Mouse (Mus musculus): Measurements from ENCODE around the gene Pla2g2f. TPM values are rescaled to one million over a fixed set of nuclear protein-coding genes. Genes with fewer than 3 reads are reported as not detected.

Pla2g2f gene
- total RNA-seq (2021) = not detected
- long read RNA-seq, experiment 1 = 0 reads
- long read RNA-seq, experiment 2 = 0 reads

DNA sequence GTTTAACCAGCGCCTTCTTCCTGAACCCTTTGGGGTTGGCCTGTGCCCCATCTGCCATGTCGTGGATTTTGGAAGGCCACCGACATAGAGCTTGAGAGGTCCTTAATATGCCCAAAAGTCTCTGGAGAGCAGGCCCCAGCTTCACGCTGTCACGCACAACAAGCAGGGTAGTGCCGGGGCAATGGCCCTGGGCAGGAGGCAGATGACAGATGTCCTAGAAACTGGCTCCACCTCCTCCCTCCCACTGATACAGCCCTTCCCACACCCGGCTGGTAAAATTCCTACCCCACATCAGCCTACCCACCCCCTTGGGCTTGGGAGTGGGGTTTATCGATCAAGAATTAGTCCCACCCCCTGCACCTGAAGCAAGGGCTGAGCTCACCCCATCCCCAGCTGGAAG, at the start of gene Pla2g2f:
Gene Pla2g2f (minus strand): TSS at position 211 of the 400 bp plus-strand sequence.
- no peak for DNase-seq

- peak; percentile 37 for DNase-seq
Observed at GRCm38 (mm10) chr4:138806920-138807541, 49.6 kb upstream of the Pla2g2f start.

DNA sequence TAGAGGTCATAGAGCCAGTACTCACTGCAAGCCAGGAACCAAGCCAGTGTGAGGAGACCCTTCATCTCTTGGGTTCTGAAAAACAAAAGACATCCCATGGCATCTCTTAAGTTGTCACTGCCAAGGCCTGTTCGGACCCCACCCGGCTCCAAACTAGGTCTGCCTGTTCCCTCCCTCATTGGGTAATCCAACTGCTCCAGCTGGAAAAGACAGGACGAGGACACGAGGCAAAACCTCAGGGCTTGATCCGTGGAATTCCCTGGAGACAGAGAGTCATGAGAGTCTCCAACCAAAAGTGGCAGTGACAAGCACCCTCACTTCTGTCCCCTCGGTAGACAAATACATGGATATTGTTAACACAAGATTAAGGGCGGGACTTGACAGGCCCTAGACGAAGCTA, 48.7 kb upstream of the Pla2g2f start:
- DNase-seq = no peak

- DNase-seq = no peak
Observed at GRCm38 (mm10) chr4:138805248-138805647, 47.8 kb upstream of the Pla2g2f start.

DNA sequence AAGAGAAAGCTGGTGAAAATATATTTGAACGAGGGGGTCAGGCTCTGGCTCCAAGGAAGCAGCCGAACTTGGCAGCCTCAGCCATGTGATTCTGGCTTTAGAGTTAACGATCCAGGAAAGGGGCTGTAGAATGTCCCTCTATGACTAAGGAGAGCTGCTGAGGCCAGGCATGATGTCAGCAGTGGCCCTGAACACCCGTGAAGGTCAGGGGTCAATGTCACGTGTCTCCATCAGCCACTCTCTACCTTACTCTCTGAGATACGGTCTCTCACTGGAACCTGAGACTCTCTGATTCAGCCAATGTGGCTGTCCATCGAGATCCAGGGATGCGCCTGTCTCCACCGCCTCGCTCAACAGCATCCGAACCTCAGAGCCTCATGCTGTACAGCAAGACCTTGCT, 45.5 kb upstream of the Pla2g2f start:
- DNase-seq = no peak

- no peak for DNase-seq
Observed at GRCm38 (mm10) chr4:138801631-138802030, 44.2 kb upstream of the Pla2g2f start.

DNA sequence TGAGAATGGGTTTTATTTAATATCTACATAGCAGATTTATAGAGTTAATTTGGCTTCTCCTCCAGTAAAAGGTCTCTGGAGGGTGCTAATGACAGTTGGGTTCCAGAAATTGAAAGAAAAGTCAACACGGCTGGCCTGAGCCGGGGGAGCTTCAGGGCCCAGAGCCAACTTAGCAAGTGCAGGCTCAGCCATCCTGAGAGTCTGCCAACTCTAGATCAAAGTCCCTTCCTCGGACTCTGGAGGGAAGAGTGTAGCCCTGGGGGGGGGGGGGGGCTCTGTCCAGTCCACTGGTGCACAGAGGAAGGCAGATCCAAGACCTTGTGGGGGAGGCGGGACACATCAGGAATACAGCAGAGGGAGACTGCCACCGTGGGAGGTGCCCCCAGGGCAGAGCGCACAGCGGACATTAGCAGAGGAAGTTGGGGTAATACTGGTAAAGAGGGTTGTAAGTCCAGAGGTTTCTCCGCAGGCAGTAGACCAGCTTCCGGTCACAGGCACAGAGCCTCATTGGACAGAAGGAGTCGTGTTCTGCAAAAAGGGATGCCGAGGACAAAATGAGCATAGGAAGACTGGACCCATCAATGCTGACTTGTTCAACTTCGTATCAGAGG, 42.8 kb upstream of the Pla2g2f start:
- no peak for DNase-seq

GRCm38 (mm10) chr4:138797217-138797570, 39.8 kb upstream of the Pla2g2f start:
- no peak for DNase-seq

DNA sequence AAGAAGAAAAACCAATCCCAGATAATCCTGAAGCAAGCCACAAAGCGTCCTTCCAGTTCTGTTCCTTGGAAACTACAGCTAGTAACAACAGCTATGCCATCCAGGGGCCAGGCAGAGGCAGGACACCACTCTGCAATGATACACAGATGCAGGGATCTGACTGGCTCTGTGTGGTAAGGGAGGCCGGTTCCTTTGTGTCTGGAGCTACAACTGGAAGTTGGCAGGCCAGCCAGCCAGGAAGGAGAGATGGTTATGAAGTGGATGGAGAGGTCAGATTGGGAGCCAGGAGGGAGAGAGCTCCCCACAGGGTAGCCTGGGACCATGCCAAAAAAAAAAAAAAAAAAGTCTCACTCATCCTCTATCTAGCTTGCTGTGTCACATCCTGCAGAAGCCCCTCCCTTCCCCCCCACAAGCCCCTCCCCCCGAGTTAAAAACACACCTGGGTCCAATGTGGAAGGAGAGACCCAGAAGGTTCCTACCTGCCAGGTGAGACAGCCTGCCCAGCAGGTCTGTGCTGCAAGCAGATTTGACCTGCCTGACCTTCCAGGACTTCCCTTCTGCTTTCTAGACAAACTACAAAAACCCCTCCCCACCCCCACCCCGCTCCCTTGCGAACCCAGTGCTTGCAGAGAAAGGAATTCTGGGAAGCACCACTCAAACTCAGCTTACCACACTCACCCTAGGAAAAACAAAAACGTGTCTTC, 39.2 kb upstream of the Pla2g2f start:
- no peak for DNase-seq

DNA sequence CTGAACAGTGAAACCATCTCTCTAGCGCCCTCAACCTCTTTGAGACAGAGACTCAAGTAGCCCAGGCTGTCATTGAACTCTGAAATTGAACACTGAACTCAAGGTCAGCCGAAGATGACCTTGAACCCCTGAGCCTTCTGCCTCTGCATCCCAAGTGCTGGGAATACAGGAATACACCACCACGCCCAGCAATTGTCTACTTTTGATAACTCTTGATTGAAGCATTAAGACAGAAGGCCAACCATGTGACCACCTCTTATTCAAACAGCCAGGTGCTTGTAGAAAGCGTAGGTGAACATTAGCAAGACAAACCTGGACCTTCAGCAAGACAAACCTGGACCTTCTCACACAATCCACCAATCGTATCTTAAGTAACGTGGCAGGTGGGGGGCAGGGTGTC, 36.9 kb upstream of the Pla2g2f start:
- no peak for DNase-seq

- DNase-seq = no peak
Observed at GRCm38 (mm10) chr4:138793276-138793675, 35.9 kb upstream of the Pla2g2f start.

DNA sequence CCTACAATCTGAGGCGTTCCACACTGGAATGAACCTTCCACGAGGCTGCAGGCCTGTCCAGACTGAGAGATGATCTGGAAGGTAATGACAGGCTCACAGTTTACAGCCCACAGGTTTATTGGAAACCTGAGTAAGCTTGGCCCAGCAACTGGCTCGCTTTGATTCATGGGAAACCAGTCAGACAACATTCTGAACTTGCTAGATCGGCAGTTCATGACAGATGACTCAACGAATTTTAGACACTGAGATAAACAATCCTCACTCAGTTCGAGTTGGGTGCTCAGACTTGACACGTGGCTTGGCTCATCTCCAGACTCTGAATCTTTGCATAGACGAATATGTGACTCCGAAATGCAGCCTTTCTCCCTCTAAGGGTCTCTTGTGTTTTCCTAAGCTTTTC, 35.2 kb upstream of the Pla2g2f start:
- DNase-seq = peak; percentile 38

- no peak for DNase-seq
Observed at GRCm38 (mm10) chr4:138791452-138791851, 34.0 kb upstream of the Pla2g2f start.

DNA sequence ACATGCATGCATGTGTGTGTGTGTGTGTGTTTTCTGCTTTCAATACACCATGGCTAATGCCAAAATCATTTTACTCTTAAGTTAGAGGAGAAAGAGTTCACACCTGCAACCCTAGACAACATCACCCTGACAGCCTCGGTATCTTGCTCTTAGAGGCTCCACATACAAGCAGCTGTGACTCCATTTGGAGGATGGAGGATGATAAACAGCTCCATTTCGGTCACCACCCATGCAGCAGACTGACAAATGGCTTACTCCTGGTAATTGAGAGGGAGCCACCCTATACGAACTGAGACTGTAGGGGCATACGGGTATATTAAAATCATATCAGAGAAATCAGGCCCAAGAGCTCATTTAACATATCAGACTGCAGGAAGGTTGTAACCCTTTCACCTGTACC, 31.0 kb upstream of the Pla2g2f start:
- DNase-seq = no peak

DNA sequence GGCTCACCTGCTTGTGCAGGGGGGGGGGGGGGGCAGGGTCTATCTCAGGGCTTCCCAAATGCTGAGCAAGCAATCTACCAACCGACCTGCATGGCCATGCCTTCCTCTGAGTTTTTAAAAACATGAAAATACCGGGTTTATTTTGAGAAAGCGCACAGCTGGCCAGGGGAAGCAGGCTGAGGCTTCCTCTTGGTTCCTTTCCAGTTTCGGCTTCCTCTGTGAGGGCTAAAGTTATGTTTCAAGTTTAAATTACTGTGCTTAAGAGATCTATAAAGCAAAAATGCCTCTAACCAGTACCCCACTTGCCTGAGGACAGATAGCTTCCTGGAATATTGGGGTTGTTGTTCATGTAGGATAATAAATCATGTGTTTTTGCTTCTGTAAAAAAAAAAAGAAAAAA, 28.7 kb upstream of the Pla2g2f start:
- no peak for DNase-seq

GRCm38 (mm10) chr4:138785721-138786120, 28.3 kb upstream of the Pla2g2f start:
- DNase-seq = no peak

DNA sequence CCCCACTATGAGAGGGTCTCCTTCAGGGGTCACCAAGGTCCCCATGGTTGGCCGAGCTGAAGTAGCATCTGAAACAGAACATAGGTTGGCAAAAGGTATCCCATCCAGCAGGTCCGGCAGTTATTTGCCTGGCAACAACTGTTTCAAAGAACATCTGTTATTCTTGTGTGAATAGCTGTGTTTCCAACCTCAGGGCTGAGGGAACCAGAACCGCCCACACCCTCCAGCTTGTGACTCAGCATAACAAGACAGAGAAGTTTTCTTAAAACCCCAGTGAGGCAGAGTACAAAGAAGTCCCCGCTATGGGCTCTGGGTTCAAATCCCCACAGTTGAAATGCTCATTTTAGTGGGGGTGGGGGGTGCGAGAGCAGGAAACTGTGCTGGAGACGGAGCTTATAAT, 24.7 kb upstream of the Pla2g2f start:
- peak; percentile 48 for DNase-seq

- DNase-seq = no peak
Observed at GRCm38 (mm10) chr4:138780300-138780699, 22.9 kb upstream of the Pla2g2f start.

DNA sequence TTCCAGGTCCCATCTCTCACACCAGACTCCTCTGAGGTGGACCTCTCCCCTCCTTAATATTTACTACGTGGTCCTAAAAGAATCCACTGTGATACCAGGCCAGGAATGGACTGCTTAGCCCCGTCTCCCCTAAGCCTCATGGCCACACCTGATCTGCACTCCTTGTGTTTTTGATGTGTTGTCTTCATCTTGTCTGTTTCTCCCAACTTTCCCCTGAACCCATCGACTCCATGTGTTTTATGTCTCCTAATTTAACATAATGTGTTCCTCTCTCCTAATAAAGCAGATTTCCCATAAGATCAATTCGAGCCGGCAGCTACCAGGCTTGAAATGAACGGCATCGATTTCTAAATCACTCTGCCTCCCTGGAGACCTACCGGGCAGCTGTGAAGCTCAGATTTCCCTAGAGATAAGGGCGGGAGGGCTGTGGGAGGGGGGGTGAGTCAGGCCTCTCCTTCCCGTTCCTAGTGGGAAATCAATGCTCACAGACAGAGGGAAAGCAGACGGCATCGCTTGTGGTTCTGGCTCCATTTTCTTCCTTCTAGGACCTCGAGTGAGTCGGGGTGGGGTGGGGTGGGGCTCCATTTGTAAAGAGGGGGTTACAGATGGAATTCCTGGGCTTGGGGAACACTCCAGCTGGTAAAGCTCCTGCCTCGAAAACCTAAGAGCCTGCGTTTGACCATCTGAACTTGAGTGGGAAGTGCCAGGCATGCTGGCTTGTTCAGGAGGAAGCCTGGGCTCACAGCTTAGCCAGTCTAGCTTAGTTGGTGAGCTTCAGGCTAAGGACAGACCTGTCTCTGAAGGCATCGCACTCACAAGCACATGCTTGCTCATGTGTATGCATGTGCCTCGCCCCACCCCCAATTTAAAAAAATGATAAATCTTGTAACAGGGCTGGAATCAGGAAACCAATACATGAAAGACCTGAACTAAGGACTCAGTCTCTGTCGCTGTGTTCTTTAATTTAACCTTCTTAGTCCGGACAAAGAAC, 20.3 kb upstream of the Pla2g2f start:
- DNase-seq = no peak

GRCm38 (mm10) chr4:138775435-138775834, 18.0 kb upstream of the Pla2g2f start, which contains the start of gene Pla2g2d:
TSS of gene Pla2g2d (plus strand) at chr4:138775735.
- no peak for DNase-seq

DNA sequence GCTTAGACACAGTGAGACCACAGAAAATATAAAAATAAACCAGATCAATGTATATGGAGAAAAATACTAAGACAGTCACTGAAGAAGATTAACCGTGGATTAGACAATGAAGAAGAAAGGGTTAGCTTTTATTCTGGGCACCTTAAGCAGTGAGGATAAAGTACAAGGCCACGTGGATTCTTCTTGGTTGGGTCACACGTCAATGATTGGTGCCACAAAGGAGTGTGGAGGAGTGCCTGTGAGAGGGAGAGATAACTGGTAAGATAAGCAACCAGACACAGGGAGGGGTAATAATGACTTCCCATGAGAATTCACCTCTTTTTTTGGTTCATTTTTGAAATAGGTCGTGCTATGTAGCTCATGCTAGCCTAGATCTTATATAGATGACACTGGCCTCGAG, 15.0 kb upstream of the Pla2g2f start:
- no peak for DNase-seq

DNA sequence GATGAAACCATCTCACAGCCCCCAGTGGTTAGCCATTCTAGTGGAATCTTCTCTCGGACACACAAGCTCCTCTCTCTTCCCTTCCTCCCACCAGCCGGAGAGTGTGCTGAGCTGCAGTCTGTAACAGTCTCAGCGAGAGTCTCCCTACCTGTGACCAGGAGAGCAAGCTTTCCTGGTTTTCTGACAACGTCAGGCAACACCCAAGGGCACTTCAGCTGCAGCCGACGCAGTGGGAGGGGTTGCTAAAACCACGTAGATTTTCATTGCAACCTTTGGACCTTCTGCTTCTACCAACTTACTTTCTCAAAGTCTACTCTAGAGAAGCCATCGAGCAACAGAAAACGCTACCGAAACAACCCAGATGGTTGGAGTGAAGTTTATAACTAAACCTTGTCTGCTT, 14.5 kb upstream of the Pla2g2f start:
- DNase-seq = no peak

All from gastrocnemius, postnatal 25 days (tissue).